Mouse (Mus musculus): ENCODE data around the gene Cldn34b4.

Gene Cldn34b4

GRCm38 (mm10) chrX:76393050-76393449, at the start of gene Cldn34b4:
TSS of gene Cldn34b4 (plus strand) at chrX:76393350.
- no peak for DNase-seq (ENCODE audit: extremely low spot score, low read depth, low spot score)

All from hindlimb bud, embryonic 11.5 days (tissue).